Mouse (Mus musculus) intestine, embryonic 16.5 days (tissue): Measurements from ENCODE around the gene Spns3. TPM values are rescaled to one million over a fixed set of nuclear protein-coding genes. Genes with fewer than 3 reads are reported as not detected.

Source experiments
- ATAC-seq: fragments of 200-750 bp; cut with Nextera tagmentation; 2 replicates; pipeline ENCODE4 v1.8.0; 2017; ENCODE audit warnings: moderate TSS enrichment, moderate library complexity
- H3K27ac ChIP-seq: fragments of 300-500 bp; sonication (generic); 2 replicates; pipeline ENCODE4 v1.5.1; 2014; ENCODE audit warnings: mild to moderate bottlenecking, low read length
- H3K27me3 ChIP-seq: fragments of 300-500 bp; sonication (generic); replicated peaks from 2 replicates; pipeline ENCODE4 v1.6.1; 2014; ENCODE audit warnings: low read length, control low read depth, mixed read lengths; ENCODE audit not compliant: control insufficient read depth, insufficient read depth
- H3K36me3 ChIP-seq: fragments of 300-500 bp; sonication (generic); 2 replicates; pipeline ENCODE4 v1.6.1; 2014; ENCODE audit warnings: low read length, control low read depth; ENCODE audit not compliant: control insufficient read depth, insufficient read depth
- H3K4me1 ChIP-seq: fragments of 300-500 bp; sonication (generic); 2 replicates; pipeline ENCODE4 v1.6.1; 2014; ENCODE audit warnings: low read length, control low read depth, mixed read lengths; ENCODE audit not compliant: control insufficient read depth, insufficient read depth
- H3K4me2 ChIP-seq: fragments of 300-500 bp; sonication (generic); 2 replicates; pipeline ENCODE4 v1.6.1; 2014; ENCODE audit warnings: low read depth, low read length, control low read depth
- H3K4me3 ChIP-seq: fragments of 300-500 bp; sonication (generic); 2 replicates; pipeline ENCODE4 v1.5.1; 2014; ENCODE audit warnings: mild to moderate bottlenecking, low read length
- H3K9ac ChIP-seq: fragments of 300-500 bp; sonication (generic); 2 replicates; pipeline ENCODE4 v1.6.1; 2014; ENCODE audit warnings: low read depth, low read length
- H3K9me3 ChIP-seq: fragments of 300-500 bp; sonication (generic); 2 replicates; pipeline ENCODE4 v1.6.1; 2016; ENCODE audit warnings: low read length, control low read depth; ENCODE audit not compliant: control insufficient read depth
- WGBS: fragments of 180-500 bp; shearing (Covaris S2); extraction: QIAGEN DNeasy Blood & Tissue Kit; methylation state at CpG from one replicate; pipeline ENCODE4 v1.1.7; 2014; 5-methylcytosine and 5-hydroxymethylcytosine counted together
- polyA plus RNA-seq: library from polyadenylated mRNA; unstranded; fragments of >200 nt; fragmentation: Nextera tagmentation; extraction: Ambion mirVana; gene quantifications from 2 replicates; pipeline ENCODE4 v1.2.1, GENCODE M21; 2015

Gene Spns3
- polyA plus RNA-seq, 1 experiment from 2014 or later, result 3.2 TPM

DNA sequence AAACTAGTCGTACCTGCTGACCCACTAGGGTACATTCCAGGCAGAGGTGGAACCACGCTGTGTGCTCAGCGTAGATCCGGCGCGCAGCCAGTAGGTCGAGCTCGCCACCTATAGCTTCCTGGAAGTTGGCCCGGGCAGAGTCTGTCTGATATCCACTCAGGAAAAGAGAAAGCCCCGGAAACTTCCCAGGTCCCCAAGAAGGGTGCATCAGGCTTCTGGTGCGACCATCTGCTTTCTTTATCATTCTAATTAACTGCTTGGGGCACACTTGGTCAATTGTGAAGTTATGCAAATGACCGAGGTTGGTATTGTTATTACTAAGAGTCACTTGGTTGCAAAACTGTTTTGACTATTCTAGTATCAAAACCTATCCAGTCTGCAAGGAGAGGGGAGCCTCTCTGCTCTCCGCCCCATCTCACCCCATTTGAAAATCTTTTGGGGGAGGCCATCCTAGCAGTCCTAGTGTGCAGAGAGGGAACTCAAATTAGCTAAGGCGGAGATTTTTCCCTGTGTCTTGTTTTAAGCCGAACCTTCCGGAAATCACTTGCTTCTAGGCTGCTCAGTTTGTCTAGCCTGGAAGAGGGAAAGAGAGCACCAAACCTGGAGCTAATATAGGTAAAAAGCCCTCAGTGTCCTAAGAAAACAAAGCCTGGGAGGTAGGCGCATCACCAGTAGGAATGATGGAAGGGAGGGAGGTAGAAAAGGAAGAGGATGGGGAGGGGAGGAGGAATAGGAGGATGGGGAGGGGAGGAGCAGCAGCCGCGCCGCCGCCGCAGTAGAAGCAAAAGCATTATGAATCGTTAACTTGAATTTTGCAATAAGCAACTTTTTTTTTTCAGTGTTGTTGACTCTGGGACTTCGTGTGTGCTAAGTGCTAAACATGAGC, 26.4 kb upstream of the Spns3 start:
- H3K9me3 ChIP-seq, result no peaks in the 10 kb centered on the region
- peak; percentile 52; the same call in 1 of the 2 replicates for ATAC-seq
- H3K9ac ChIP-seq, result peak overlapping the region; percentile 39
- peak overlapping the region; percentile 68 for H3K4me2 ChIP-seq
- 4% methylated on average over 24 of the region's 24 CpGs for WGBS
- no peaks in the 10 kb centered on the region for H3K27me3 ChIP-seq
- no peak overlapping the region for H3K27ac ChIP-seq
- peaks cover 8% of the 10 kb centered on the region for H3K4me1 ChIP-seq
- peak overlapping the region; percentile 41 for H3K4me3 ChIP-seq
- H3K36me3 ChIP-seq, result no peaks in the 10 kb centered on the region

DNA sequence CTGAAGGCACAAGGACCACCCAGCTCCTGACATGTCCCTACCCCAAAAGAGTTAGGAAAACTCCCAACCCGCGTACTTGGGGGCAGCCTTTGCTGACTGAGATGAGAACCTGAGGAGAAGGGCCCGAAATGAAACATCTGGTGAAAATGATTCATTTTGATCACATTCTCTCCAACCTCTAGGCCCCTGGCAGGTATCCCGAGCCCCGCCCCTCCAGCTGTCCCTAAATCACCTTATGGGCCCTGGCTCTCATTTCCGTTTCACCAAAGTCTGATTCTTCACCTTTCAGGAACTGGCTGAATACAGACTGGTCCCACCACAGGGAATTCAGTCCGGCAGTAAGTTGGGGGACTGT, 25.8 kb upstream of the Spns3 start:
- no peaks in the 10 kb centered on the region for H3K36me3 ChIP-seq
- H3K4me1 ChIP-seq, result peaks cover 8% of the 10 kb centered on the region
- WGBS, result 19% methylated on average over 7 of the region's 7 CpGs
- peak overlapping the region; percentile 41 for H3K4me3 ChIP-seq
- peak overlapping the region; percentile 39 for H3K9ac ChIP-seq
- H3K4me2 ChIP-seq, result peak overlapping the region; percentile 68
- no peak for ATAC-seq
- H3K27ac ChIP-seq, result no peak overlapping the region
- H3K27me3 ChIP-seq, result no peaks in the 10 kb centered on the region
- no peaks in the 10 kb centered on the region for H3K9me3 ChIP-seq

DNA sequence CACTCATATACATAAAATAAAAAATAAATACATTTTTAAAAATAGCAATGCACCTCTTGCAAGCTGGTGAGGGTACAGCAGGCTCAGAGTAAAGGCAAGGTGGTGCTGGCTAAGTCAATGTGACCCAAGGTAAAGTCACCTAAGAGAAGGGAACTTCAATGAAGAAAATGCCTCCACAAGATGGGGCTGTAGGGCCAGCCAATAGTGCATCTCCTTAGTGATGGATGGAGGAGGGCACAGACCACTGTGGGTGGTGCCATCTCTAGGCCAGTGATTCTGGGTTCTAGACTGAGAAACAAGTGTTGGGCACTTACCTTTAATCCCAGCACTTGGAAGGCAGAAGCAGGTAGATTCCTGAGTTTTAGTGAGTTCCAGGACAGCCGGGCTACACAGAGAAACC, 23.5 kb upstream of the Spns3 start:
- WGBS, result 95% methylated on average over 1 of the region's 1 CpGs
- Histone ChIP-seq H3K36me3 (no peaks in the 10 kb centered on the region), H3K9me3 (no peaks in the 10 kb centered on the region), H3K27ac (no peak overlapping the region), H3K4me3 (no peak overlapping the region), H3K9ac (no peak overlapping the region), H3K27me3 (no peaks in the 10 kb centered on the region), H3K4me2 (no peak overlapping the region), H3K4me1 (peaks cover 8% of the 10 kb centered on the region)
- ATAC-seq, result peak; percentile 28; the same call in 1 of the 2 replicates

DNA sequence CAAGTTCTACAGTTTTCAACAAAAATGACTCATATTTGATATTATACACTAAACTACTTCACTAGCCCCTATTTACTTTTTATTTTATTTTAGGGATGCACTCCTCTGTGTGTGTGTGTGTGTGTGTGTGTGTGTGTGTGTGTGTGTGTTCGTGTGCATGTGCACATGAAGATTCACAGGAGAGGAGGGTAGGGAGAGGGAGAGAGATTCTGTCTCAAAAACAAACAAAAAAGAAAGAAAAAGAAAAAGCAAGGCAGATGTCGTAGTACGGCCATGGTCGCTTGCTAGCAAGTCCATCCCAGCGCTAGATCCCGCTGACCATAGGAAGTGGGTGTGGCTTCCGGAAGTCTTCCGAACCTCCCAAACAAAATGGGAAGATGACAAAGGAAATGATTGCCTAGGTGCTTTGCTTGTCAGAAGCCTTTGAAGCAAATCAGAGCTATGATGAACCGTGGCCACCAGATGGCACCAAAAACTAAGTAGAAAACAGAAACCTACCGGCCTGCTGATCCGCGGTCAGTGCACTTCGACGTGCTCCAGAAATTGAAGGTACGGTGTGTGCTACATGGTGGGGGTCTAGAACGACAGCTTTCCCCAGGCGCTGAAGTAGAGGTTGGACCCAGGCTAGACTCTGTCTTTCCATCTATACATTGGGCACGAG, 20.1 kb upstream of the Spns3 start:
- 0 out of 2 replicates have a peak overlapping the region, but pooled peaks have one; percentile 9 for H3K4me3 ChIP-seq
- peak; percentile 47 for ATAC-seq

DNA sequence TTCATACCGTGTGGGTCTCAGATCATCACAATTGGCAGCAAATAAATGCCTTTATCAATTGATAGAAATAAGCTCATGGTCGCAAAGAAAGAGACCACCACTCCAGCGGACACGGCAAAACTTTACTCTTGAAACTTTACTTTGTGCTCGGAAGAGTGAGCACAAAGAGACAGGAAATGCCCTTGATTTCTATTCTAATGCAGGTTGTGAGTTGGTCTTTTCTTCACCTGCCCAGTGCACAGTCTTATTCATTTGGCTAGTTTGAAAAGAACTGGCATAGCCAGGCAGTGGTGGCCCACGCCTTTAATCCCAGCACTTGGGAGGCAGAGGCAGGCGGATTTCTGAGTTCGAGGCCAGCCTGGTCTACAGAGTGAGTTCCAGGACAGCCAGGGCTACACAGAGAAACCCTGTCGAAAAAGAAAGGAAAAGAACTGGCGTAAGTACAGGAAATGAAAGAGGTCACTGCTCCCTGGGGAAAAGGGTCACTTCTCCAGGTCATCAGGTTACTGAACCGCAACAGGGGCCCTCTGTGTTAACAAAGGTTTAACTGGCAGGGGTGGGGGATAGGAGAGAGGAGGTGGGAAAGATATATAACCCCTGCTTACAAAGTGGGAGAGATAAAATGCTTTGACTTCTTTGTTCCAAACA, 19.5 kb upstream of the Spns3 start:
- Histone ChIP-seq H3K4me3 (no peak overlapping the region), H3K36me3 (no peaks in the 10 kb centered on the region), H3K9ac (no peak overlapping the region), H3K27ac (no peak overlapping the region), H3K4me2 (no peak overlapping the region), H3K4me1 (no peaks in the 10 kb centered on the region), H3K9me3 (no peaks in the 10 kb centered on the region), H3K27me3 (no peaks in the 10 kb centered on the region)
- WGBS, result 71% methylated on average over 11 of the region's 11 CpGs
- no peak for ATAC-seq

More for the DNA sequence above, 20.1 kb upstream of the Spns3 start:
- Histone ChIP-seq H3K4me2 (peak overlapping the region; percentile 30), H3K4me1 (no peaks in the 10 kb centered on the region), H3K36me3 (no peaks in the 10 kb centered on the region), H3K9ac (no peak overlapping the region), H3K27ac (no peak overlapping the region), H3K27me3 (no peaks in the 10 kb centered on the region), H3K9me3 (no peaks in the 10 kb centered on the region)
- WGBS, result 3% methylated on average over 18 of the region's 18 CpGs

DNA sequence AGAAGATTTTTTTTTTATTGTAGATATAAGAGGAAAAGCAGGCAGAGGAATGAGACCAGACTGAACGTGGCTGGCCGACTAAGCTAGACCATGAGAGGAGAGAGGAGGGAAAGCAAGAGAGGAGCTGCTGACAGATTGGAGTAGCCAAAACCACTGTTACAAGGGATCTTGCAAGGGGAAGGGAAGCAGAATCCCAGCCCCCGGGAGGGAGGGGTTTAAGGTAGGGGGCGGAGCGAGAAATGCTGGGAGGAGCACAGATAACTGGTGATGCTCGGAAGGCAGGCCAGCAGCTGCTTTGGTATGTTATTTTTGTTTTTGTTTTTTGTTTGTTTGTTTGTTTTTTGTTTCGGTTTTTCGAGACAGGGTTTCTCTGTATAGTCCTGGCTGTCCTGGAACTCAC, 18.7 kb upstream of the Spns3 start:
- H3K9ac ChIP-seq, result no peak overlapping the region
- no peaks in the 10 kb centered on the region for H3K36me3 ChIP-seq
- no peak overlapping the region for H3K4me2 ChIP-seq
- no peaks in the 10 kb centered on the region for H3K27me3 ChIP-seq
- H3K27ac ChIP-seq, result no peak overlapping the region
- no peak for ATAC-seq
- 53% methylated on average over 8 of the region's 8 CpGs for WGBS
- H3K4me1 ChIP-seq, result no peaks in the 10 kb centered on the region
- no peaks in the 10 kb centered on the region for H3K9me3 ChIP-seq
- H3K4me3 ChIP-seq, result no peak overlapping the region

DNA sequence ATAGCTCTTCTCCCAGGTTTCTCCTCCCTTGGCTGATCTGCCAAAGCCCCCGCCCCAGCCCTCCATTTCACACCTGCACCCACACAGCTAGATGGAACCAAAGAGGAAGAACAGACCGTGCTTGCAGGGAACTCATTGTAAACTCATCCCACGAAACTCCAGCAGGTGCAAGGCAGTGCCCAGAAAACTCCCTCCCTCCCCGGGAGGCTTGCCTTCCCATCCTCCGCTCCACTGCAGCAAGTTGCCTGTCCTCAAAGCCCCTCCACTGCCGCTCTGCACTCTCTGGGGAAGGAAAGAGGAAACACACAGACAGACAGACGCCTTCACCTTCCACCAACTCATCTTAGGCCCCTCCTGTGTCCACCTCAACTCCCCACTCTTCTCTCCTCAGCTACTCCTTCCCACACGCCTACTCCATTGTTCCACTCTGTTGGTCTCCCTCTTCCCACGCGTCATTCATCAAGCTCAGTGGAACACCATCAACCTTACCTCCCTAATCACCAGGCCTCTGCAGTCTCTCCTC, 16.6 kb upstream of the Spns3 start:
- no peak overlapping the region for H3K4me3 ChIP-seq

DNA sequence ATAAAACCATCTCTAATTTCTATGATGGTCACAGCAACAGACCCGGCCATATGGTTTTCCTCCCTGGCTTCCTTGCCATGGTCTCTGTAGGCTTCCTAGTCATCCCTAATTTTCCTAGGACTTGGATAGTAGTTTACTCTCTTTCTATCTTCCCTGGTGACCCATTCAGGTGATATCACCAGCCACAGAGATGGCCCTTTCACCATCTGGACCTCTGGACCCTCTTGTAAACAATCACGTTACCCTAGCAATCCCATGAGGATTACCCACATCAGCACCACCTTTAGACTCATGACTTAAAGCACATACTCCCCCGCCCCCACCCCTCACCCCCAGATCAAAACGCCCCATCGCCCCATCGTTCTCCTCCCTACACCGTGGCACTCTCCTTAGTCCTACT, 16.0 kb upstream of the Spns3 start:
- Histone ChIP-seq H3K9me3 (no peaks in the 10 kb centered on the region), H3K27ac (no peak overlapping the region), H3K9ac (no peak overlapping the region), H3K27me3 (no peaks in the 10 kb centered on the region), H3K4me1 (no peaks in the 10 kb centered on the region), H3K4me2 (no peak overlapping the region), H3K4me3 (no peak overlapping the region), H3K36me3 (no peaks in the 10 kb centered on the region)
- WGBS, result 77% methylated on average over 7 of the region's 7 CpGs
- ATAC-seq, result no peak

More for the DNA sequence above, 16.6 kb upstream of the Spns3 start:
- no peak for ATAC-seq
- Histone ChIP-seq H3K4me1 (no peaks in the 10 kb centered on the region), H3K9me3 (no peaks in the 10 kb centered on the region), H3K27me3 (no peaks in the 10 kb centered on the region), H3K4me2 (no peak overlapping the region), H3K36me3 (no peaks in the 10 kb centered on the region), H3K9ac (no peak overlapping the region), H3K27ac (no peak overlapping the region)
- WGBS, result 48% methylated on average over 10 of the region's 10 CpGs

DNA sequence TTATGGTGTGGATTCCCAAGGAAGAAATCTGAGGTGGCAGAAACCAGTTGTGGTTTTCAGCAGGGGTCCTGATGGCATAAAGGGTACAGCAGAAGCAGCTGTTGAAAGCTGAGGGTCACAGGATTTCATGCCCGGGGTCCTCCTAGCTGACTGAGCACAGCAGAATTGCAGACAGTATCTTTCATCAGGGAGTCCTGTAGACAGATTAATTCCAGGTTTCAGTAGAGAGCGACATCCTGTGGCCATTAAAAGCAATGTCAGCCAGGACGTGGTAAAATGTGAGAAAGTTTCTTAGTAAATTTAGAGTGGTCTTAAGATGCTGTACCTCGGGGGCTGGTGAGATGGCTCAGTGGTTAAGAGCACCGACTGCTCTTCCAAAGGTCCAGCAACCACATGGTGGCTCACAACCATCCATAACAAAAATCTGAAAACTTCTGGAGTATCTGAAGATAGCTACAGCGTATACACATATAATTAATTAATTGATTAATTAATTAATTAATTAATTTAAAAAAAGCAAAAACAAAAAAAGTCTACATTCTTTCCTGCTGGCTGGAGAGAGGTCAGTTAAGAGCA, 14.0 kb upstream of the Spns3 start:
- no peaks in the 10 kb centered on the region for H3K36me3 ChIP-seq
- 25% methylated on average over 6 of the region's 6 CpGs for WGBS
- H3K27me3 ChIP-seq, result no peaks in the 10 kb centered on the region
- H3K27ac ChIP-seq, result no peak overlapping the region
- ATAC-seq, result 0 out of 2 replicates have a peak, but pooled peaks have one; percentile 46
- no peaks in the 10 kb centered on the region for H3K9me3 ChIP-seq
- H3K4me2 ChIP-seq, result no peak overlapping the region
- H3K4me1 ChIP-seq, result no peaks in the 10 kb centered on the region
- no peak overlapping the region for H3K9ac ChIP-seq
- no peak overlapping the region for H3K4me3 ChIP-seq
